Comparison of ENCODE assay signal across 22 mouse cellular contexts in the genomic region with DNA sequence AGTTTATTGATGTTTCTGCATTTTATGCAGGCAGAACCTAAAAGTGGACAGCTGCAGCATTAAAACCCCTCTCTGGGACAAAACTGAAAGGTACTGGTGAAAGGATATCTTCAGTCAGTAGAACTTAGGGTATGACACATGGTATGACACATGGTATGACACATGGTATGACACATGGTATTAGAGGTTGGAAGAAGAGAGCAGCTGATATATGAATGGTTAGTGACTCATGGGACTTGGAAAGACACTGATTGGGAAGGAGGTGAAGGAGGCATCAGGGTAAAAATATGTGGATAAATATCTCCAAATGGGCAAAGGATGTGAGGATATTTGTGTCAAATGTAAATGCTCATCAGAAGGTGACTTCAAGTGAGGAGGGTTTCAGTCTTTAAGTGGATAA.
DNase-seq lines count a peak whose midpoint lies in the region.
"Had no signal": no experiment of that assay in that cellular context is flagged by ENCODE, and none has a peak within 500 bp of the region (broad histone marks: within the 10 kb centered on the region; RNA-seq: fewer than 3 reads in every experiment).

No protein-coding gene starts in this region.

- H3K36me3 ChIP-seq in midbrain, embryonic 10.5 days = no peaks in the 10 kb centered on the region
- H3K36me3 ChIP-seq: embryonic facial prominence, embryonic 13.5 days; embryonic facial prominence, embryonic 15.5 days; forebrain, embryonic 15.5 days; G1E had no signal

- H3K9me3 ChIP-seq in midbrain, embryonic 10.5 days (replicated peaks) = no peaks in the 10 kb centered on the region; the same call in 1 of the 2 replicates
- H3K9me3 ChIP-seq: embryonic facial prominence, embryonic 15.5 days; forebrain, embryonic 13.5 days; forebrain, embryonic 15.5 days; G1E had no signal

- DNase-seq in 416B (ENCODE audit: low read depth) = peak; percentile 7
- peak; percentile 1 for DNase-seq in brain, adult 2 months (ENCODE audit: low read depth, low spot score)
- no peak for DNase-seq in cerebellum, adult 8-10 months
- no peak for DNase-seq in right cerebral cortex, postnatal 36 days (ENCODE audit: low spot score in 2 of 2)
- DNase-seq in midbrain, embryonic 10.5 days (ENCODE audit: low spot score) = no peak
- DNase-seq: adrenal gland, adult 2 months; adrenal gland, postnatal 10 days; adrenal gland, postnatal 25 days; cerebellum, adult 11-12 months; cerebellum, adult 2 months; cerebellum, adult 9-11 months; cerebellum, postnatal 14 days; cerebellum, postnatal 36 days; embryo, embryonic 11 days; forebrain, postnatal 0 days had no signal

- H3K4me3 ChIP-seq in midbrain, embryonic 10.5 days = no peak overlapping the region
- H3K4me3 ChIP-seq: embryonic facial prominence, embryonic 13.5 days; embryonic facial prominence, embryonic 15.5 days; forebrain, embryonic 13.5 days; forebrain, embryonic 15.5 days had no signal

- no peaks in the 10 kb centered on the region for H3K27me3 ChIP-seq in midbrain, embryonic 10.5 days (ENCODE audit: low read depth, poor library complexity, severe bottlenecking)
- H3K27me3 ChIP-seq: CH12.LX; embryonic facial prominence, embryonic 13.5 days; embryonic facial prominence, embryonic 15.5 days; forebrain, embryonic 13.5 days; forebrain, embryonic 15.5 days; Patski had no signal

- H3K27ac ChIP-seq in midbrain, embryonic 10.5 days (replicated peaks) = no peak overlapping the region
- H3K27ac ChIP-seq: embryonic facial prominence, embryonic 13.5 days; embryonic facial prominence, embryonic 15.5 days; forebrain, embryonic 13.5 days; forebrain, embryonic 15.5 days had no signal

- no peaks in the 10 kb centered on the region for H3K4me1 ChIP-seq in midbrain, embryonic 10.5 days
- H3K4me1 ChIP-seq: embryonic facial prominence, embryonic 13.5 days; embryonic facial prominence, embryonic 15.5 days; forebrain, embryonic 13.5 days; forebrain, embryonic 15.5 days had no signal

Comparison
In these comparisons a context has a peak if more than half of its experiments do, and no peak if none do; other contexts are left out.
1. DNase-seq: peak in 416B (single experiment) and brain, adult 2 months (single experiment); none in cerebellum, adult 8-10 months (single experiment), right cerebral cortex, postnatal 36 days (0 of 2) and midbrain, embryonic 10.5 days (single experiment).